Mouse (Mus musculus): ENCODE data around the gene Fosl1.
A peak's percentile ranks its signal among the peaks of the same experiment; 100 is the strongest.
"Not testable (repeated sequence)": the region's sequence is repeated elsewhere in the genome, so short reads cannot be mapped to it uniquely, and the experiment has no call there.

Fosl1 gene

DNA sequence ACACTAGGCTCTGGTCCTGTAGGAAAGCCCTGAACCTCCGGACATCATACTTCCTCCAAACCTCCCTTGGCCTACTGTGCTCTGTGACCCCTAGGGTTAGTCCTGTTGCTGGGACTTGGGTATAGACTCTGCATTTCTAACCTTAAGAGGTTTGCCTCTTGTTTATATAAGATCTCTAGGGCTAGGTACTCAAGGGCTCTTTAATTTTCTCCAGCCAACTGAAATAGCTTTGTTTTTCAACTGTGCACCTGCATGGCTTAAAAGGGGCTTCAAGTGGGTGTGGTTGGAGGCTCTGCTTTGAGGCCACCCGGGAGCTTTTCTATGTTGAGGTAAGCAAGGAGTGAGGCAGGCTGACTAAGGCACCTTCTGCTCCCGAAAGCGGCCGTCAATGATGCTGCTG, 37.1 kb downstream of the Fosl1 start:
- no peak for DNase-seq

DNA sequence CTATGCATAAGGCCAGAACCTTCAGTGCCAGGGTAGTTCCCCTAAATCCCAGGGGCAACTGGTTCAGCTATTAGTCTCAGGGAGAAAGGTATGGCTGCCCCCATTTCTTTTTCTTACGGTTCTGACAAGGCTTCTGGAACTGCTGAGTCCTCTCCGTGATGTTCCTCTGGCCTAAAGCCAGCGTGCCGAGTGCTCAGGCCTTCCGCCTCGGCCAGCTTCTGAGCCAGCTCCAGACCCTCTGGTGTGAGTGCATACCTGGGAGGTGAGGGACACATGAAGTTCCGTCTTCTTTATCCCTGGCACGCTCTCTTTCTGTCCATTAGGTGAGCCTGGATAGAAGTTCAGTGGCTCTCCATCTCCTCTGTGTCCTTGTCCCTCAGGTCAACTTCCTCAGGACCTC, 38.0 kb downstream of the Fosl1 start:
- no peak for DNase-seq

DNA sequence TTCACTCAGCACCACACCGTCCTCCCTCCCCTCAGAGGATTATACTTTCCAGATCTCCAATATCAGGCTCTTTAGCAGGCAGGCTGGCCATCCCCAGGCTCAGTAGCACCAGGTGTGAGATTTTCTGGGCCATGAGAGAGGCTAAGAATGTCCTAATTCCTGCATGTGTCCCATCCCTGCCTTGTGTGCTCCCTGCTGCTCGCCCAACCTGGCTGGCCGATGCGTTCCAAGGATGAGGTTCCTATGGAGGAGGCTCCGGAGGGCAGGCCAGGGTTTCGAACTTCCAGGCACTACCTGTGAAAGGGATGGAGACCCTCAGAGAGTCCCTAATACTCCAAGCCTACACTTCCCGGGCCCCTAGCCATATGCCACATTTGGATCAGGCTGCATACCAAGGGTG, 38.5 kb downstream of the Fosl1 start:
- DNase-seq = no peak

DNA sequence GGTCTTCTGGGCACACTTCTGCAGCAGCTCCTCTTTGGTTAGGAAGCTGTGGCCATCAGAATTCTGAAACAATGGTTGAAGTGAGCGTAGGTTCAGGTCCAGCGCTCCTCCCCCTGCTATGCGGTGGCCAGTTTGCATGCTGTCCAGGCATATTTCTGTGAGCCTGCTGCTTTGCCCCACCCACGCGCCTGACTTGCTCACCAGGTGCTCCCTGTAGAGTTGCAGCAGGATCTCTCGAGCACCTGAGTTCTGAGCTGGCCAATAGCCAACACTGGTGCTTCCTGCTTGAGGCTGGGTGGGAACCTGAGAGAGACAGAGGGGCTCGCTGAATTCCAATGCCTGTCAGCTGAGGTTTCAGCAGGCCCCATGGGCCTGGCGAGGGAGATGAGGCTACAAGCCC, 38.9 kb downstream of the Fosl1 start:
- DNase-seq = no peak

DNA sequence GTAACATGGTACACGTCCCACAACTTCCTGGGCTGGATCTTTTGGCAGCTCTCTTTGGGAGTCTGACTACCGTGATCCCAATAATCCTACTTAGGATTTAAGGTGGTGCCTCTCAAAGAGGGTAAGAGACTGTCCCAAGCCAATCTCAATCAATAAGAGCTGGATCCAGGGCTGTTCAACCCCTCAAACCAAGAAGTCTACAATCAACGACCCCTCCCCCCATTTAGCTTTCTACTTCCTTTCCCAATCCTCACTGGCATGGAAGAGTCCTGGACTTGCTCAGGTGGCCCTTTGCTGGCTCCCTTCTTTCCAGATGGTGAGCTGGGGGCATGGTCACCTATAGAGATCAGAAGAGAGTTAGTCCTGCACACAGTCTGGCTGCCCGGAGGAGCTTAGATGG, 39.4 kb downstream of the Fosl1 start:
- DNase-seq = no peak

DNA sequence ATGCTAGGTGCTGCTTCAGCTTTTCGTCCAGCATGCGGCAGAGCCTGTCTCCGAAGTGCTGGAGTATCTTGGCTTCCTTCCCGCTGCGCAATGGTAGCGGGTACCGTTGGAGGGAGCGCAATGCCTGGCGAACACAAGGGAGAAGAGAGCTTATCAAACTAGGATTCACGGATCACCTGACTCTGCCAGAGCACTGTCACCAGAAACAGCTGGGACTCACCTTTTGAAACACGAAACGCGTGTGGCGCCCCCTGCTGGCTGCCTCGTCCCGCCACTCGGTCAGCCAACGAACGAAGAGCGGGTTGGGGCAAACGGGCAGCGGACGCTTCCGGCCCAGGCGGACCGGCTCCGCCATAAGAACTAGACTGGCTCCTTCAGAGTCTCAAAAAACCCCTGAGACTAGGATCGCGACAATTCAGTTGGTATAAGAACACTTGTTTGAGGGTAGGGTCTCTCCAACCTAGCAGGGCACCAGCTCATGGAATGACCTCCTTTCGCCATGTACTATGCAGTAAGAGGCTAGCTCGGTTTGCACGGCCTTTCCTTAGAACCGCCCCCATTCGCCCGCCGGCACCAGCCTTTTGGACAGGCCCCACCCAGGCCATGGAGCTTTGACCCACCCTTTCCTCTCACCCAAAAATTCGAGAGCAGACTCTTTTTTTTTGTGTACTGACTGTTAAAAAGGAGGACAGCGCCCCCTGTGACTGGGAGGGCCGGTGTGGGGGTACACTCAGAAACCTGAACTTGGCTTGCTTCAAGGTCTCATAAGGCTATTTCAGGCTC, 40.6 kb downstream of the Fosl1 start, which contains the start of gene Mus81:
Gene Mus81 (minus strand): TSS at position 635 of the 783 bp plus-strand sequence.
- DNase-seq = peak; percentile 97

DNA sequence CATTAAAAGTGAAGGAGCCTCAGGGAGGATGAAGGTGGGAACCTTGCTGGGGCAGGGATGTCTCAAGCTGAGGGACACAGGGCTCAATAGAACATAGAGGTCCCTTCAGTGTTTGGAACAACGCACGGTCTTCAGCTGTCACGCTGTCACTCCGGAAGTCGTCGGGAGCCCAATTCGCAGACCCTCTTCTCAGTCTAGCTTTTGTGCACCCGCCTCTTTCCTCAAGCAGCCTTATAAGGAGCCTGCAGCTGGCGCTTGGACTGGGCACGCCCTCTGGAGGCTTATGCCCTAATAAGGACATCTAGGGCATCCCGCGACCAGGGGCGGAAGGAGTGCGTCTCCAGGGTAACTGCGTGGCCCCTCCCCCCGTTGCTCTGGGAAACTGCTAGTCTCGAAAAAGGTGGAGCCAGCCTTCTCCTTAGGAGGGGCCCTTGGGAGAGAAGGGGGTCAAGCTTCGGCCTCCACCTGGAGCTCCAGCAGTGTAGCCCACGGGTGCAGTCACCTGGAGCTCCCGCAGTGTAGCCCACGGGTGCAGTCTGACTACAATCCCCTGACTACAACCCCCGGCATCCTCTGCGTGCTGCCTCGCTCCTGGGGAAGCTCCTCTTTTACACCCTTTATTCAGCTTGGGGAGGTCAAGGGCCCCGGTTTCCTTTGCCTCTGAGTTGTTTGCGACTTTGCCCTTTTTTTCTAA, 41.7 kb downstream of the Fosl1 start:
- peak; percentile 99 for DNase-seq

DNA sequence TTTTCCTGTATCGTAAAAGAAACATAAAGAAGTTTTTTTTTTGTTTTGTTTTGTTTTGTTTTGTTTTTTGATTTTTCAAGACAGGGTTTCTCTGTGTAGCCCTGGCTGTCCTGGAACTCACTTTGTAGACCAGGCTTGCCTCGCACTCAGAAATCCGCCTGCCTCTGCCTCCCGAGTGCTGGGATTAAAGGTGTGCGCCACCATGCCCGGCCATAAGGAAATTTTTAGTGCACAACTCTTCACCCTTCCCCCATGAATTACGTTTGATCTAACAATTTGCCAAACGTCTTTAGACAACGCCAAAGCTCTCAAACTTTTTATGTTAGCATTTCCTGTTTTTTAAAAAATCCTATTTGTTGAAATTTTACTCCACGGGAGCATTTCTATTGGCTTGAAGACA, 42.4 kb downstream of the Fosl1 start:
- DNase-seq = not testable (repeated sequence)

DNA sequence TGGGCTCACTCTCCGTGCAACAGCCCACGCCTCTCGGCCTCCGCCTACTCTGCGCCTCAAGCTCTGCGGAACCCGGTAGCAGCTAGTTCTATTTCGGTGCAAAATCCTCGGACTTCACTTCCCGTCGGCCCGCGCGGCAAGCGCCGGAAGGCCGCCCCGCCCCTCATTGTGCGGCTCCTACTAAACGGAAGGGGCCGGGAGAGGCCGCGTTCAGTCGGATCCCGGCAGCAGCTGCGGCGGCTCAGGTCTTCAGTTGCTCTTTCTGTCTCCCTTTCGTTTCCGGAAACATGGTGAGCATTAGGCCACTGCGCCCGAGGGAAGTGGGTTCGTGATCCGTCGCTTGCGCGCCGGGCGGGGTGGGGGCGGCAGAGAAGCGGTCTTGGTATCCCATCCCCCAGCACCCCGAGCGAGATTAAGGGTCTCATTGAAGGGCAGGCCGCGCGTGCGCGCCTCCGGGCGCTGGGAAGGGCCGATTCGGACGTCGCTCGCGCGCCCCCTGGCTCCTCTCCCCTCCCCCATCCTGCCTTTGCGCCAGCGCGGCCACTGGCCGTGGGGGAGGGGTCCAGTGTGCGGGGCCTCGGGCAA, 43.1 kb downstream of the Fosl1 start, which contains the start of gene Cfl1:
Gene Cfl1 (plus strand): TSS at position 143 of the 585 bp plus-strand sequence.
- DNase-seq = peak; percentile 94

DNA sequence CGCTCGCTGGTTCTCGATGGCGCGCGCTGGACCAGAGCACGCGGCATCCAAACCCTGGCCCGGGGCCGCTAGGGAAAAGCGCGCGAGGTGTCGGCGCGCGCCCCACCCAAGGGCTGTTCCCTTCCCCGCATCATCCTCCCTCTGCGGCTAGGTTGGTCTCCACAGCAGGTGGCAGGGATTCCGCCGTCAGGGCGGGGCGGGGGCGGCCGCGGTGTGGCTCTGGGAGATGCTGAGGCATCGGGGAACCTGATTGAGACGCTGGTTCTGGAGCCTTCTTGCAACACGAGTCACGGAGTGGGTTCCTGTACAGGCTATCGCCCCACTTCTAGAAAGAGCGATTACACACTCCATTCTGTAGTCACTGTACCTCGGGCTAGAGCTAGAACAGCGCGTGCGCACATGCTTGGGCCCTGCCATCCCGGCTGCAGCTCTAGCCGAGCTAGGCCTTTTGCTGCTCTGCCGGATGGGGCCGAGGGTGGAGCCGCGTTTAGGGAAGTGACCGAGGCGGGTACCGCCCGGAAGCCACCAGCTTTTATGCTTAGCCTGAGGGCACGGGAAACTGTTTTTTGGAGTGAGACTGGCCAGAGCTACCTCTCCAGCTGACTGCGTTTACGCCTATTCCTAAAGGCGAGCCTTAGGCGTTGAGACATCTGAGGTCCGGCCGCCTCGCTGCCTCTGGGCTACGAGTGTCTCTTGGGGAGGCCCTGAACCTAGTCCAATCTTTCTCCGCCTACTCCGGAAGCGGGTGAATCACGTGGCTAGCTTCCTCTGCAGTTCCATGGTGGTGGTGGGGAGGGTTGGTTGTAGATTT, 43.8 kb downstream of the Fosl1 start:
- DNase-seq = peak; percentile 91

DNA sequence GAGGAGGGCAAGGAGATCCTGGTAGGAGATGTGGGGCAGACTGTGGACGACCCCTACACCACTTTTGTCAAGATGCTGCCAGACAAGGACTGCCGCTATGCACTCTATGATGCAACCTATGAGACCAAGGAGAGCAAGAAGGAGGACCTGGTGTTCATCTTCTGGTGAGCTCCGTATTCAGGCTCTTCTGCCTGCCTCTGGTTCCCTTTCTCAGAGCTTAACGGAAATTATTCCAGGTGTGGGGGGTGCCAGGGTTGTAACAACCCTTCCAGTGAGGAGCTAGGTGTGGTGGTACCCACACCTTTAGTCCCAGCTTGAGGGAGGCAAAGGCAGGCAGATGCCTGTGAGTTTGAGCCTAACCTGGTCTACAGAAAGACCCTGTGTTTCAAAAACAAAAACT, 45.3 kb downstream of the Fosl1 start:
- no peak for DNase-seq

DNA sequence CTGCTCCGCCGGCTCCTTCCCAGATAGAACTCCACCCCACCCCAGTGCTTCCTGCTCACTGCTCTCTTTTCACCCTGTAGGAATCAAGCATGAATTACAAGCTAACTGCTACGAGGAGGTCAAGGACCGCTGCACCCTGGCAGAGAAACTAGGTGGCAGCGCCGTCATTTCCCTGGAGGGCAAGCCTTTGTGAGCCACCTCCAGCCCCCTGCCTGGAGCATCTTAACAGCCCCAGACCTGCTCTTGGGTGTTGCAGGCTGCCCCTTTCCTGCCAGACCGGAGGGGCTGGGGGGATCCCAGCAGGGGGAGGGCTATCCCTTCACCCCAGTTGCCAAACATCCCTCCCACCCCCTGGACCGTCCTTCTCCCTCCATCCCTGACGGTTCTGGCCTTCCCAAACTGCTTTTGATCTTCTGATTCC, 46.0 kb downstream of the Fosl1 start:
- not testable (repeated sequence) for DNase-seq

DNA sequence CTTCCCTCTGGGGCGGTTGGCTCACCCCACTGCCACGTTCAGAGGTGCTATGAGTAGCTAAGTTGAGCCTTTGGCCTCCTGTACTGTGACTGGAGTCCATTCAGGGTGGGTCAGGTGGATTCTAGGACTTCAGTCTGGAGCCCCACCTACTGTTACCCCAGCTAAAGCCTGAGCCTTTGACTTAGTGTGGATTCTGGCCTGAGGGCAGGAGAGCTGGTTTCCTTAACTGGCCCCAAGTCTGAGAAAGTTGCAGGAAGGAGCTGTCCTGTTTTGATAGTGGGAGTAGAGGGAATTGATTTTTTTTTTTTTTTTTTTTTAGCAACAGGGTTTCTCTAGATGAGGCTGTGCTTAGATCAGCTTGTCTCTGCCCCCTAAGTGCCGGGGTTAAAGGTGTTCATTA, 47.0 kb downstream of the Fosl1 start:
- DNase-seq = no peak

DNA sequence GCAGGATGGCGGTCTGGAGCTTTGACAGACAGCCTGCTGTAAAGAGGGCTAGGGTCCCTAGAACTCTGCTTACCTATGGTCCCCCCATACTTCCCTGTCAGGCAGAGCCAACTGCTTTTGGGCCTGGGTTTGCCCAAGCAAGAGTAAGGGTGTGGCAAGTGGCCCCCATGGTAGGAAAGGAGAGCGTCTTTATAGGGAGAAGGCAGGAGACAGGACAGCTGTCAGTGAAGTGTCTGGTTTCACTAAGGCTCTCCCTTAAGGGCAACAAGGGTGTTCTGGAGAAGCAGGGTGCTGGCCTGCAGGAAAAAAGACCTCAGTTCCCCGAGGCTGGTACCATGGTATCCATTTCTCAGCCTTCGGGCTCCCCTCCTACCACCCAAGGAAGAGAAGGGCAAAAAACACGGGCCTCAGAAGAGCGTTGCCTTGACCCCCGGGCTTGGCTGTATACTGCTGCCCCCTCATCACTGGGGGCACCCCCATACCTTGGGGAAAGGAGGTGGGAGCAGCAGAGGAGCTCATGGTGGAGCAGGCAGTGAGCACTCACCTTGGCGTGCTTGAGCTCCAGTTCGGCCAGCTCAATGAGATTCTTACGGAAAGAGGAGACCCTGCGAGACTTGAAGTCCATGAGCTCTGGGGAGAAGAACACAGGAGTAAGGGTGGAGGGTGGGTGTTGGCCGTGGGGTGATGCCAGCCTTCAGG, 48.2 kb downstream of the Fosl1 start:
- DNase-seq = no peak

DNA sequence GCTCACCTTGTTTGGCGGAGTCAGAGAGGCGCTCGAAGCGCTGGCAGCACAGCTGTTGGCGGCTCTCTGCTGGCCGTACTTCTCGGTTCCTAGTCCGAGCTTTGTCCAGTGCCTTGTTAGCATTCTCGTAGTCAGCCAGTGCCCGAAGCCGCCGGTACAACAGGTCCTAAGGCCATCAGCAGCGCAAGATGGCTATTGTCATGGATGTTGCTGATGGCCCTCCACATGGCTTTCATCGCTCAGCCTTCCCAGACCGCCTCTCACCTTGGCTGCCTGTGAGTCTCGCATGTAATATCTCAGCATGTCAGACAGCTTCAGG, 48.7 kb downstream of the Fosl1 start:
- DNase-seq = no peak

DNA sequence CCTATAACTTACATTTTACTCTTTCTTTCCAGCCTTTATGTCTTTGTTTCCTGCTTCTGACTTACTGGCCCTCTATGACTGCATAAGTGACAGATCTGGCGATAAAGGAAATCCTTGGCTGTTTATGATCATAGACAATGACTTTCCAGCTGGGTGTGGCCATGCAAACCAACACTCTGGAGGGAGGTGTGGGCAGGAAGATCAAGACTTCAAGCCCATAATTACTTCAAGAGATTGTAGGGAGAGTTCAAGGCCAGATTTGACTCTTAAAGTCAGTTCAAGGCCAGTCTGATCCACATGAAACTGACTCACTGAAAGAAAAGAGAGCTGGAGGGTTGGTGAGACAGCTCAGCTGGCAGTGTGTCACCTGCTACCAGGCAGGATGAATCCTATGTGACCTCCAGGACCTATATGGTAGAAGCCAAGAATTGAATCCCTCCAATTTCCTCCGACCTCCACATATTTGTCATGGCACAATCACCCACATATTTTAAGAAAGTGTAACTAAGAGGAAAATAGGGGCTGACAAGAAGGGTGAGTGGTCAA, 53.1 kb downstream of the Fosl1 start:
- DNase-seq = no peak

DNA sequence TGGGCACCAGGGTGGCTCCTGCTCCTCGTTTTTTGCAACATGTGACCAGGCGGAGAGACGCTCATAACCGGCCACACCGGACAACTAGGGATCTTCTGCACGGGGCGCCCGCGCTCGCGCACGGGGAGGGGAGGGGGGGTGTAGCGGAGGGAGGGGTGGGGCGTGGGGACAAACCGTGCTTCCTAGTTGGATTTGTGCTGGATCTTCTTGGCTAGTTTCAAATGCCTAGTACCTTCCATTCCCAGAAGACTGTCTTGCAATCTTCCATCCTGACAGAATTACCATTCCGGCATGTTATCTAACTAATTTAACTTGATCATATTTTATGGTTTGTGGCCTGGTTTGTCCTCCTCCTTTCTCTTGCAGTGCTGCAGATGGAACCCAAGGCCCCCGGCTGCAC, 56.3 kb downstream of the Fosl1 start, which contains the start of gene 1700020D05Rik:
Gene 1700020D05Rik (minus strand): TSS at position 101 of the 400 bp plus-strand sequence.
- DNase-seq = no peak

Data from kidney, adult 18-20 months (tissue).